Mouse (Mus musculus) urinary bladder, postnatal 0 days (tissue): ENCODE data around the gene Mtmr12. TPM values are rescaled to one million over a fixed set of nuclear protein-coding genes. Genes with fewer than 3 reads are reported as not detected.

ENCODE experiments used
- microRNA counts: library from miRNA; unstranded; fragments of <30 nt; microRNA quantifications from one replicate; lab custom pipeline; 2016
- microRNA-seq: library from miRNA; unstranded; fragments of <30 nt; microRNA quantifications from one replicate; pipeline ENCODE4, GENCODE M21; 2016
- polyA plus RNA-seq: library from polyadenylated mRNA; unstranded; fragments of >200 nt; fragmentation: Nextera tagmentation; extraction: Ambion mirVana; gene quantifications from 2 replicates; pipeline ENCODE4 v1.2.1, GENCODE M21; 2015

The Mtmr12 gene
- 7.8 and 8.7 TPM in 2 replicates for polyA plus RNA-seq

DNA sequence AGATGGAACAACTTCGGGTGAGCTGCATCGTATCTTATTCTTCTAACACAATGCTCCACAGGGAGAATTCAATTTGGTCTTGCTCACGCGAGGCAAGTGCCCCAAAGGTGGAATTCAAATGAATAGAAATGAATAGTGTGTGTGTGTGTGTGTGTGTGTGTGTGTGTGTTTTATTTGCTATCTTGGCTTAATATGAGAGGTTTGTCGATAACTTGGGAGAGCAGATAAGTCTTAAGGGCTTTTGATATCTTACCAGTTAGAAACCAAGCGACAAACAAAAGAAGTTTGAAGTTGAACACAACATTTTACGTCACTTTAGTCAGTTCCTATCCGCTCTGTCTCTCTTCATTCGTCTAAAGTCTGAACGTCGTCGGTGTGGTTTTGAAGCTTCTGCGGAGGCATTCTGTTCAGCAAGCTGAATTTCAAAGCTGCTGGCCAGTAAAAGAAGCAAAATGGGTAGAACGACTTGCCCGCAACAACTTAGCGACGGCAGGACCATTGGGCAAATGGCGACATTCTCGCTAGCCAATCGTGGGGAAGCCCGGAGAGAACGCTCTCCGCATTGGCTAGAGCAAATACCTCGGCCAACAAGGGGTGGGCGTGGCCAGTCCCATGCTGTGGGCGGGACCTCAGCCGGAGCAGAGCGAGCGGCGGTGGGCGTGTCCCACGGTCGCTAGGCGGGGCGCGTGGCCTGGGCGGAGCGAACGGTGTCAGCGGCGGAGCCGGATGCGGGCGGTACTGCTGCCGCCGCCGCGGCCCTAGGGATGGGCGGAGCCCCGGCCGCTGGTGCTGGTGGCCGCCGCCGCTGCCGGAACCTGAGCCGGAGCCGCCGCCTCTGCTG lies at the start of gene Mtmr12:
Gene Mtmr12, plus strand, starts transcription at position 710 of the 841 bp plus-strand sequence.

DNA sequence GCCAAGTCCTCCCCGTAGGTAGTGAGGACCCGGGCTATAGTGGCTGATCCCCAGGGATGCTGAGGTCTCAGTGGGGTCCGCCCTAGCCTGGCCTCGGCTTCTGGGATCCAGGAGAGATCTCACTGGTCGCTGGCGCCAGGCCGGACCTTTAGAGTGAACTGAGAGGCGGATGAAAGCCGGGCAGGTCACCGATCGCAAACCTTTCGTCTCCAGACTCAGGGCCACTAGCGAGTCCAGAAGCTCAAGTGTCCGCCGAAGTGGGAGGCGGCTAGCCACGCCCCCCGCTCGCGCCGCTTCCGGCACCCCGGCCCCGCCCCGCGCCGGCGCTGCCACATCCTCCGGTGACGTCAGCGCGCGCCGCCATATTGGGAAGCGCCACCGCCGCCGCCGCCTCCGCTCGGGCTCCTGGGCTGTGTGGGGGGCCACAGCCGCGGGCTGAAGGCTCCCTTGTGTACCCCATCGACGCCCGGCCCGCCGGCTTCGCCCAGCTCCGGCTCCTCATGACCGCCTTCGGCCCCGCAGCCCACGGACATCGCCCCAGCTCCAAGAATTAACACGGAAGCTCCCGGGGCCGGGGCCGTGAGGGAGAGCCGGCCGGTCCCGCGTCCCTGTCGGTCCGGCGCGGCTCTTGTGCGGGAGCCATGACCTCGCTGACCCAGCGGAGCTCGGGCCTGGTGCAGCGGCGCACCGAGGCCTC lies 116.4 kb downstream of the Mtmr12 start, which contains the start of gene Golph3:
Gene Golph3, plus strand, starts transcription at position 360 of the 697 bp plus-strand sequence.

DNA sequence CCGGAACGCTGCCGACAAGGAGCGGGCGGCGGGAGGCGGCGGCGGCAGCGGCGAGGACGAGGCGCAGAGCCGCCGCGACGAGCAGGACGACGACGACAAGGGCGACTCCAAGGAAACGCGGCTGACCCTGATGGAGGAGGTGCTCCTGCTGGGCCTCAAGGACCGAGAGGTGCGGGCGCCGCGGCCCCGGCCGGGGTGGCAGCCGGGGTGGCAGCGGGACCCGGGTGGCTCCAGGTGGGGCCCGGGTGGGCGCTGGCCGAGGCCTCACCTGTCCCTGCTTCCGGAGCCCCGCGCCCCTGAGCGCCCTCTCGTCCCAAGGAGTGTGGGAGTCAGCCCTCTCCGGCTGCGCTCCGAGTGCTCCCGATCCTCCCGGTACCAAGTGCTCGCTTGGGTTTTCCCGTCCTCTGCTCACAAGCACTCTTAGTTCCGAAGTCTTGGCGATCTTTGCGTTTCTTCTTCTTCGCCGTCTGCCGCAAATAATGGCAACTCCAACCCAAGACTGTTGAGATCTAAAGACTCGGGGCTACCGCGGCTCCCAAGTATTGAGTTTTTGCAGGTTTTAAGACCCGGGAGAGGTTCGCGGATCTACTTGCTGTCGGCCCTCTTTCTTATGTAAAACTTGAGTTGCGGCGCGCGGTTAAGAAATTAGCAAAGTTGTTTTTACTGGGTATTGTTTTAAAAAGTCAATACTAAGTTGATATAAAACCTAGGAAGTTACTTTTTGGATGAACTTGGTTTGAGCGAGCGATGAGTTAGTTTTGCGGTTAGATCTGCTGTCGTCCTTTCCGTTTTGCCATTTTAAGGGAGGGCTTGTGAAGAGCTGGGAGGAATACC lies 117.2 kb downstream of the Mtmr12 start, which contains the start of gene 1810049J17Rik:
Gene 1810049J17Rik, minus strand, starts transcription at position 112 of the 834 bp plus-strand sequence.

MicroRNAs encoded within 50 kb of the gene (microRNA counts, 519-probe panel; counts per million panel counts)
- microRNA mmu-miR-1898 (lab: Ali Mortazavi, UCI) = not detected

Small RNA genes lying within 50 kb of the gene (microRNA-seq; reads per million reads assigned to microRNA genes)
- gene Mir1898 = not detected

Other genes with a start within 250 kb of the Mtmr12 start
- gene Sub1, start 208.0 kb upstream of the Mtmr12 start, polyA plus RNA-seq = 440 and 569 TPM in 2 replicates
- gene Zfr, start 87.2 kb upstream of the Mtmr12 start, polyA plus RNA-seq = 81.4 and 83.2 TPM in 2 replicates
- gene Golph3, start 116.4 kb downstream of the Mtmr12 start, polyA plus RNA-seq = 85.0 and 110 TPM in 2 replicates
- 0.82 and 2.3 TPM in 2 replicates for gene 1810049J17Rik, start 116.9 kb downstream of the Mtmr12 start, polyA plus RNA-seq